Mouse (Mus musculus) small intestine, adult 2 months (tissue): ENCODE results near the gene Idnk.

ENCODE experiments used
- CTCF ChIP-seq: fragments of 200-500 bp; IDR thresholded peaks from 2 replicates; pipeline ENCODE4 v1.5.1; 2012; ENCODE audit warnings: low read depth, mild to moderate bottlenecking, control low read depth, inconsistent platforms, low read length, moderate library complexity, mixed read lengths; ENCODE audit not compliant: insufficient replicate concordance, insufficient read length; ENCODE audit errors: extremely low read depth
- POLR2A ChIP-seq: fragments of 200-500 bp; IDR thresholded peaks from 2 replicates; pipeline ENCODE4 v1.6.1; 2012; ENCODE audit warnings: low read depth, mild to moderate bottlenecking, control low read depth, inconsistent platforms, low read length, moderate library complexity

- TF ChIP-seq CTCF (no peak), POLR2A (no peak)
These were observed 5.9 kb downstream of the Idnk start for GRCm38 (mm10) chr13:58163343-58163742.
